Mouse (Mus musculus) MEL-GATA-1-ER (cell line): Measurements from ENCODE around the gene Lsm4.

Source experiments
- DNase-seq: peaks from one replicate; pipeline ENCODE4 v3.0.0-alpha.2; 2012; ENCODE audit warnings: low read depth; ENCODE audit errors: extremely low read depth

Lsm4 gene

DNA sequence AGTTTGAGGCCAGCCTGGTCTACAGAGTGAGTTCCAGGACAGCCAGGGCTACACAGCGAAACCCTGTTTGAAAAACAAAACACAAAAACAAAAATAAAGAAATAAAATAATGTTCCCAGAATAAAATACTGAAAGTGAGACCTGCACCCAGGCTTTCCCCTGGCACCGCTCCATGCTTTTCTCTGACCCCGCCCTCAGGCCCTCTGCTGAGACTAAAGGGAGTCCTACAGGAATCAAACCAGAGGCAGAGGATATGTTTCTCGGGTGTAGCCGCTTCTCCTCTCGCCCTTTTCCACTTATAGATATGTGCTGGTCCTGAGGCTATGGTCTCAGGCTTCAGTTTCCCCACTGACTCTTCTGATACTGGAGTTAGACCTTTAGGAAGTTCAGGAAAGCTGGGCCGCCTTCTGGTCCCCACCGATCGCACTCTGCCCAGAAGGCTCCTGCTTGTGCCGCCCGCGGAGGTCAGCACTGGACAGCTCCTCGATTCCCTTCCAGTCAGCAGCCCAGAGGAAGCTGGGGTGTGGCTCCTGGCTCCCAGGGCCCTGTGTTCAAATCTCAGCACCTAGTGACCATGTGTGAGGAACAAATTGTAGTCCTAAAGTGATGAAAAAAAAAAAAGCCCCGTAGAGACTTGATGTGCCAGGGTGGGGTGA is 52.9 kb downstream of the Lsm4 start:
- DNase-seq = no peak

DNA sequence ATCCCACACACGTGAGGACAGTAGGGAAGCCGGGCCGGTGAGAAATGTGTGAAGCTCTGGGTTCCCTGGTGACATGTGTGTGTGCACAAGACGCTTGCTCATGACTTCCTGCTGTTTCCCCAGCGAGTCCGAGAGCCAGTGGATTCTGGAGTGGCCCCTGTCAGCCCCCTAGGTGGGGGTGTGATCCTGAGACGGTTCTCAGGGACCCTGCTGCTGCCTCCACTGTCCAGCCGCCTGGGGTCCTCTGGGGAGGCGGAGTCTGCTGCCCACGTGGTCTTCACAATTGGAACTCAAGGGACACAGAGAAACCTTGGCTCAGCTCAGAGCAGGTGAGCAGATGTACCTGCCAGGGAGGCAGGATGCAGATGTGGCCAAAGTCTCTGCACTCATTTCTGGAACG is 53.7 kb downstream of the Lsm4 start:
- DNase-seq = no peak
